ENCODE assay signal across 28 mouse cellular contexts in the genomic region with DNA sequence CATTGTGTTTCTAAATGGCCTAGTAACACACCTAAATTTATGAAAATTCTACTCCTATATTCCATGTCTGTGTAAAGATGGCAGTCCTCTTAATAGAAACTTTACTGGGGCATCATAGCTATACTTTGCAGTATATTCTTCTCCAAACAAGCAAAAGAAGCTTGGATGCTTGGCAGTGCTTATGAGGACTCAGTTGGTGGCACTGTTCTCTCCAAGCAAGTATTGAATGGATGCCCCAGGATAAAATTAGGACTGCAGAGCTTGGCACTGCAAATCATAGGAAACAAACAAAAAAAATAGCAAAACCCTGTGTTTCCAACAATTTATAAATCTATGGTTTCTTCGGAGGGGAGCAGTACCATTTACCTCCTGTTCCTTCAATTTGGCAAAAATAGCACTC.
DNase-seq lines count a peak whose midpoint lies in the region; ATAC-seq and TF ChIP-seq lines count a peak whose summit lies in the region.
"Had no signal": no experiment of that assay in that cellular context is flagged by ENCODE, and none has a peak within 500 bp of the region (broad histone marks: within the 10 kb centered on the region; RNA-seq: fewer than 3 reads in every experiment).

No protein-coding gene starts in this region.

- 0 out of 2 replicates have a peak overlapping the region, but pooled peaks have one; percentile 7 for H3K27ac ChIP-seq in left cerebral cortex, adult 2 months
- H3K27ac ChIP-seq: embryonic facial prominence, embryonic 10.5 days; embryonic facial prominence, embryonic 13.5 days; forebrain, embryonic 13.5 days; heart, adult 2 months; heart, embryonic 10.5 days; heart, embryonic 13.5 days; hindbrain, embryonic 12.5 days; hindbrain, embryonic 15.5 days; intestine, embryonic 15.5 days had no signal

- intact Hi-C loops in left cerebral cortex, adult 2 months (cut with DNase I), result no loop called here
- intact Hi-C loops in left cerebral cortex, postnatal 36 days (cut with DNase I), result no loop called here

- peak; percentile 11 to 71 for DNase-seq in cerebellum, postnatal 14 days
- DNase-seq in cerebellum, adult 9-11 months, result no peak
- DNase-seq in frontal cortex, postnatal 25 days (ENCODE audit: low spot score in 2 of 2), result no peak
- no peak for DNase-seq in left cerebral cortex, adult 2 months (ENCODE audit: extremely low spot score in 1 of 2, low spot score in 2 of 2)
- no peak for DNase-seq in left cerebral cortex, postnatal 36 days (ENCODE audit: low spot score in 2 of 2)
- DNase-seq in adrenal gland, postnatal 25 days, result no peak
- DNase-seq: adrenal gland, postnatal 10 days; B cell, adult 2 months; cerebellum, adult 18-20 months; embryo, embryonic 11 days; gastrocnemius, postnatal 10 days; gastrocnemius, postnatal 36 days; heart, adult 2 months; heart, postnatal 14 days; heart, postnatal 4 days; kidney, adult 11 months had no signal

- peak; percentile 79 for ATAC-seq in frontal cortex, adult (ENCODE audit: low TSS enrichment)
- ATAC-seq: forebrain, embryonic 13.5 days; forebrain, embryonic 16.5 days; intestine, embryonic 15.5 days; Patski had no signal

- no peak; the same call in 1 of the 2 replicates for TF ChIP-seq CTCF in left cerebral cortex, adult 2 months (IDR thresholded peaks at IDR 0.05)

- H3K4me3 ChIP-seq in left cerebral cortex, adult 2 months, result no peak overlapping the region
- H3K4me3 ChIP-seq: embryonic facial prominence, embryonic 10.5 days; embryonic facial prominence, embryonic 13.5 days; erythroblast, embryonic 14.5 days; forebrain, embryonic 13.5 days; heart, adult 2 months; heart, embryonic 10.5 days; heart, embryonic 13.5 days; hindbrain, embryonic 12.5 days; hindbrain, embryonic 15.5 days; intestine, embryonic 15.5 days had no signal

Comparison
In these comparisons a context has a peak if more than half of its experiments do, and no peak if none do; other contexts are left out.
1. DNase-seq: peak in cerebellum, postnatal 14 days (2 of 2); none in cerebellum, adult 9-11 months (single experiment), frontal cortex, postnatal 25 days (0 of 2), left cerebral cortex, adult 2 months (0 of 2), left cerebral cortex, postnatal 36 days (0 of 2) and adrenal gland, postnatal 25 days (single experiment).